In the genomic region with DNA sequence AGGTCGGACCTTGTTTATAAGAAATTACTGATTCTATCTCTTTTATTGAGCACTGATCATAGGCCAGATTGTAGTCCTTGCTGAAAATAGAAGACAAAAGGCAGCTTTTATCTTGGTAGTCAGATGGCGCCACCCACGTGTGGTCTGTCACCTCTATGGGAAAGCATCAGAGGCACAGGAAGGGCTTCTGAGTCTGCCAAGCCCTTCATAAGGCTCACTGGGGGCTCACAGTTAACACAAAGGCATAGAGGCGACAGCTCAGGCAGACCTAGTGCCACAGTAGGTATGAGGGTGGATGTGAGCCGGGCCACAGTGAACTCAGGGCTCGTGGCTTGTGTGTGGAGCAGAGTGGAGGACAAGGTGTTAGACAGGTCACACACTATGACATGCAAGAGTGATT, we compare ENCODE assay signal across 11 mouse cellular contexts.
DNase-seq lines count a peak whose midpoint lies in the region; ATAC-seq lines count a peak whose summit lies in the region.
"Had no signal": no experiment of that assay in that cellular context is flagged by ENCODE, and none has a peak within 500 bp of the region (broad histone marks: within the 10 kb centered on the region; RNA-seq: fewer than 3 reads in every experiment).

No protein-coding gene starts in this region.

- peak; percentile 14 for DNase-seq in CD4-positive, CD25-positive, alpha-beta regulatory T cell, adult 2 months (ENCODE audit: low read depth, low spot score)
- DNase-seq in cerebellum, adult 11-12 months, result peak; percentile 64
- DNase-seq in layer of hippocampus, postnatal 25 days (ENCODE audit: extremely low spot score in 1 of 2, low spot score in 1 of 2), result peak; percentile 48 to 57
- no peak for DNase-seq in thymus, postnatal 25 days
- no peak for DNase-seq in testis, postnatal 10 days (ENCODE audit: low spot score)
- no peak for DNase-seq in spleen, postnatal 14 days (ENCODE audit: low spot score in 2 of 2)
- DNase-seq: right cerebral cortex, postnatal 25 days; thymus, adult 18-20 months had no signal

- ATAC-seq in CD4-positive, CD25-positive, alpha-beta regulatory T cell, adult 4 months, result no peak
- ATAC-seq in inflammation-experienced regulatory T-cells, adult 6 months, result peak; percentile 60
- ATAC-seq: midbrain, embryonic 15.5 days had no signal

Comparison
In these comparisons a context has a peak if more than half of its experiments do, and no peak if none do; other contexts are left out.
1. DNase-seq: peak in CD4-positive, CD25-positive, alpha-beta regulatory T cell, adult 2 months (single experiment), cerebellum, adult 11-12 months (single experiment) and layer of hippocampus, postnatal 25 days (2 of 2); none in thymus, postnatal 25 days (single experiment), testis, postnatal 10 days (single experiment) and spleen, postnatal 14 days (0 of 2).